Mouse (Mus musculus): ENCODE results near the gene Fam217b.

GRCm38 (mm10) chr2:178433495-178433894 is 19.2 kb downstream of the Fam217b start:
- TF ChIP-seq CTCF (IDR thresholded peaks at IDR 0.05; ENCODE audit: borderline replicate concordance, insufficient read depth, low read length) = no peak
- TF ChIP-seq POLR2A (IDR thresholded peaks at IDR 0.05; ENCODE audit: low read depth, low read length) = no peak
